In genomic region chr14:32525996-32526705, GRCm38 (mm10) we compare ENCODE assay signal across 31 mouse cellular contexts. TPM values are rescaled to one million over a fixed set of nuclear protein-coding genes. Genes with fewer than 3 reads are reported as not detected.
DNase-seq lines count a peak whose midpoint lies in the region; ATAC-seq and TF ChIP-seq lines count a peak whose summit lies in the region.
"Had no signal": no experiment of that assay in that cellular context is flagged by ENCODE, and none has a peak within 500 bp of the region (broad histone marks: within the 10 kb centered on the region; RNA-seq: fewer than 3 reads in every experiment).

No protein-coding gene starts in this region.

- no peak overlapping the region for H3K4me2 ChIP-seq in intestine, postnatal 0 days (replicated peaks; ENCODE audit: low read depth)
- no peak overlapping the region for H3K4me2 ChIP-seq in intestine, embryonic 15.5 days (replicated peaks)
- no peak overlapping the region for H3K4me2 ChIP-seq in stomach, postnatal 0 days (replicated peaks; ENCODE audit: low read depth)
- H3K4me2 ChIP-seq: embryonic facial prominence, embryonic 15.5 days; forebrain, embryonic 12.5 days; heart, embryonic 11.5 days; hindbrain, embryonic 15.5 days; limb, embryonic 13.5 days; liver, embryonic 11.5 days; lung, embryonic 15.5 days; neural tube, embryonic 12.5 days; stomach, embryonic 15.5 days had no signal

- no peak for ATAC-seq in intestine, postnatal 0 days
- no peak for ATAC-seq in intestine, embryonic 15.5 days
- no peak for ATAC-seq in stomach, postnatal 0 days (ENCODE audit: low FRiP score, low TSS enrichment)
- ATAC-seq: intestine, embryonic 16.5 days; midbrain, embryonic 16.5 days had no signal

- H3K27ac ChIP-seq in intestine, postnatal 0 days (ENCODE audit: low read depth, low read length) = no peak overlapping the region
- H3K27ac ChIP-seq in intestine, embryonic 15.5 days = no peak overlapping the region
- no peak overlapping the region for H3K27ac ChIP-seq in stomach, postnatal 0 days (replicated peaks)
- H3K27ac ChIP-seq: embryonic facial prominence, embryonic 10.5 days; embryonic facial prominence, embryonic 15.5 days; forebrain, embryonic 12.5 days; hindbrain, embryonic 15.5 days; limb, embryonic 13.5 days; lung, embryonic 15.5 days; midbrain, embryonic 10.5 days; neural tube, embryonic 12.5 days; stomach, embryonic 15.5 days had no signal

- H3K36me3 ChIP-seq in intestine, postnatal 0 days (ENCODE audit: control insufficient read depth, insufficient read depth) = peaks cover 43% of the 10 kb centered on the region
- peaks cover 4% of the 10 kb centered on the region; the same call in 1 of the 2 replicates for H3K36me3 ChIP-seq in intestine, embryonic 15.5 days
- no peaks in the 10 kb centered on the region for H3K36me3 ChIP-seq in stomach, postnatal 0 days (ENCODE audit: control insufficient read depth, insufficient read depth, low read length)

- no peaks in the 10 kb centered on the region for H3K4me1 ChIP-seq in intestine, postnatal 0 days (replicated peaks; ENCODE audit: control insufficient read depth, insufficient read depth, low read length)
- no peaks in the 10 kb centered on the region for H3K4me1 ChIP-seq in intestine, embryonic 15.5 days (replicated peaks)
- H3K4me1 ChIP-seq in stomach, postnatal 0 days (replicated peaks; ENCODE audit: control insufficient read depth, insufficient read depth) = no peaks in the 10 kb centered on the region
- H3K4me1 ChIP-seq: embryonic facial prominence, embryonic 10.5 days; forebrain, embryonic 12.5 days; limb, embryonic 13.5 days; lung, embryonic 15.5 days; midbrain, embryonic 10.5 days; neural tube, embryonic 12.5 days; stomach, embryonic 15.5 days had no signal

- H3K27me3 ChIP-seq in intestine, postnatal 0 days (replicated peaks; ENCODE audit: control insufficient read depth, insufficient read depth, low read length) = no peaks in the 10 kb centered on the region
- H3K27me3 ChIP-seq in intestine, embryonic 15.5 days (replicated peaks) = no peaks in the 10 kb centered on the region
- no peaks in the 10 kb centered on the region for H3K27me3 ChIP-seq in stomach, postnatal 0 days (ENCODE audit: control insufficient read depth, insufficient read depth, low read length)
- H3K27me3 ChIP-seq: embryonic facial prominence, embryonic 15.5 days; forebrain, embryonic 12.5 days; hindbrain, embryonic 15.5 days; limb, embryonic 13.5 days; lung, embryonic 15.5 days; neural tube, embryonic 12.5 days; stomach, embryonic 15.5 days had no signal

- no peak overlapping the region for H3K4me3 ChIP-seq in intestine, postnatal 0 days (ENCODE audit: low read depth, low read length)
- H3K4me3 ChIP-seq in intestine, embryonic 15.5 days (replicated peaks) = no peak overlapping the region
- no peak overlapping the region for H3K4me3 ChIP-seq in stomach, postnatal 0 days (ENCODE audit: low read depth, low read length)
- H3K4me3 ChIP-seq: embryonic facial prominence, embryonic 10.5 days; embryonic facial prominence, embryonic 15.5 days; forebrain, embryonic 12.5 days; hindbrain, embryonic 15.5 days; limb, embryonic 13.5 days; lung, embryonic 15.5 days; midbrain, embryonic 10.5 days; myocyte; neural tube, embryonic 12.5 days; stomach, embryonic 15.5 days had no signal

- DNase-seq in cerebellum, postnatal 14 days = peak; percentile 47 to 56
- no peak for DNase-seq in cerebellum, adult 18-20 months
- peak; percentile 20 for DNase-seq in right cerebral cortex, postnatal 14 days
- no peak for DNase-seq in right cerebral cortex, postnatal 10 days (ENCODE audit: low spot score in 2 of 2)
- DNase-seq in stomach, postnatal 0 days (ENCODE audit: low spot score) = no peak
- DNase-seq in c-Kit-positive CD71-positive TER-119-positive erythroid progenitor cells, embryonic 14.5 days (ENCODE audit: low spot score) = no peak
- DNase-seq: adrenal gland, postnatal 10 days; cerebellum, adult 11 months; gastrocnemius, postnatal 14 days; heart, adult 18-20 months; heart, postnatal 4 days; kidney, adult 9 months; kidney, postnatal 10 days; right cerebral cortex, adult 18-20 months; thymus, postnatal 14 days had no signal

- TF ChIP-seq CTCF in intestine, postnatal 0 days (IDR thresholded peaks at IDR 0.05; ENCODE audit: low read depth) = peak; percentile 22
- TF ChIP-seq CTCF in stomach, postnatal 0 days (IDR thresholded peaks at IDR 0.05; ENCODE audit: low read depth) = 0 out of 2 replicates have a peak, but pooled peaks have one; percentile 19

- 82% methylated on average over 14 of the region's 14 CpGs for WGBS in intestine, postnatal 0 days
- WGBS in intestine, embryonic 15.5 days = 81% methylated on average over 14 of the region's 14 CpGs
- WGBS in stomach, postnatal 0 days = 76% methylated on average over 14 of the region's 14 CpGs

- H3K9ac ChIP-seq in intestine, postnatal 0 days (ENCODE audit: low read depth, low read length) = no peak overlapping the region
- no peak overlapping the region for H3K9ac ChIP-seq in intestine, embryonic 15.5 days
- no peak overlapping the region for H3K9ac ChIP-seq in stomach, postnatal 0 days (ENCODE audit: low read length)
- H3K9ac ChIP-seq: embryonic facial prominence, embryonic 15.5 days; forebrain, embryonic 12.5 days; hindbrain, embryonic 15.5 days; limb, embryonic 13.5 days; lung, embryonic 15.5 days; neural tube, embryonic 12.5 days; stomach, embryonic 15.5 days had no signal

- H3K9me3 ChIP-seq in intestine, postnatal 0 days (ENCODE audit: control insufficient read depth) = no peaks in the 10 kb centered on the region
- H3K9me3 ChIP-seq in intestine, embryonic 15.5 days = no peaks in the 10 kb centered on the region
- H3K9me3 ChIP-seq in stomach, postnatal 0 days (ENCODE audit: control insufficient read depth, low read length) = no peaks in the 10 kb centered on the region
- H3K9me3 ChIP-seq: embryonic facial prominence, embryonic 10.5 days; embryonic facial prominence, embryonic 15.5 days; forebrain, embryonic 12.5 days; hindbrain, embryonic 15.5 days; limb, embryonic 13.5 days; lung, embryonic 15.5 days; midbrain, embryonic 10.5 days; neural tube, embryonic 12.5 days; stomach, embryonic 15.5 days had no signal

- TF ChIP-seq EP300 in stomach, postnatal 0 days (optimal IDR thresholded peaks at IDR 0.05) = no peak

RNA-seq across cellular contexts. Expression of gene Ercc6, which starts 12.8 kb away (rescaled TPM):
- polyA plus RNA-seq in intestine, postnatal 0 days (2015; fragmentation: Nextera tagmentation; extraction: Ambion mirVana) = 7.7 and 8.4 TPM in 2 replicates
- polyA plus RNA-seq in intestine, embryonic 15.5 days (2015; fragmentation: Nextera tagmentation; extraction: Ambion mirVana) = 15.9 and 16.5 TPM in 2 replicates
- 8.4 and 9.0 TPM in 2 replicates for polyA plus RNA-seq in stomach, postnatal 0 days (2015; fragmentation: Nextera tagmentation; extraction: Ambion mirVana)

Comparison
In these comparisons a context has a peak if more than half of its experiments do, and no peak if none do; other contexts are left out.
1. DNase-seq: peak in cerebellum, postnatal 14 days (2 of 2) and right cerebral cortex, postnatal 14 days (single experiment); none in cerebellum, adult 18-20 months (0 of 2), right cerebral cortex, postnatal 10 days (0 of 2), stomach, postnatal 0 days (single experiment) and c-Kit-positive CD71-positive TER-119-positive erythroid progenitor cells, embryonic 14.5 days (single experiment).